20 mouse cellular contexts compared by ENCODE assay signal in genomic region chr1:176446735-176447134, GRCm38 (mm10).
DNase-seq lines count a peak whose midpoint lies in the region; ATAC-seq lines count a peak whose summit lies in the region.
"Had no signal": no experiment of that assay in that cellular context is flagged by ENCODE, and none has a peak within 500 bp of the region (broad histone marks: within the 10 kb centered on the region; RNA-seq: fewer than 3 reads in every experiment).

No protein-coding gene starts in this region.

- intact Hi-C loops in left cerebral cortex, postnatal 14 days (cut with DNase I) = no loop called here
- intact Hi-C loops in left cerebral cortex, postnatal 10 days (cut with DNase I) = no loop called here

- ATAC-seq in cerebellum, adult (ENCODE audit: insufficient number of reproducible peaks, low FRiP score, low TSS enrichment) = 0 out of 2 replicates have a peak, but pooled peaks have one; percentile 40
- ATAC-seq: forebrain, embryonic 13.5 days; hindbrain, embryonic 16.5 days; intestine, postnatal 0 days; lung, postnatal 0 days had no signal

- DNase-seq in cerebellum, adult 8-10 months = no peak
- peak; percentile 17 to 20 for DNase-seq in frontal cortex, postnatal 36 days (ENCODE audit: low spot score in 2 of 2)
- DNase-seq in frontal cortex, postnatal 10 days (ENCODE audit: low spot score in 2 of 2) = no peak
- DNase-seq in left cerebral cortex, postnatal 14 days (ENCODE audit: low spot score in 2 of 2) = peak; percentile 14 to 34
- no peak for DNase-seq in left cerebral cortex, postnatal 10 days (ENCODE audit: extremely low spot score in 1 of 2, low spot score in 2 of 2)
- DNase-seq in layer of hippocampus, adult 9-11 months = peak; percentile 25
- DNase-seq in retina, postnatal 1 day = no peak
- DNase-seq: adrenal gland, adult 2 months; cerebellum, adult 11 months; gastrocnemius, postnatal 10 days; heart, adult 18-20 months; heart, postnatal 36 days; kidney, postnatal 4 days; left cerebral cortex, postnatal 4 days; liver had no signal

Comparison
In these comparisons a context has a peak if more than half of its experiments do, and no peak if none do; other contexts are left out.
1. DNase-seq: peak in frontal cortex, postnatal 36 days (2 of 2), left cerebral cortex, postnatal 14 days (2 of 2) and layer of hippocampus, adult 9-11 months (single experiment); none in cerebellum, adult 8-10 months (single experiment), frontal cortex, postnatal 10 days (0 of 2), left cerebral cortex, postnatal 10 days (0 of 2) and retina, postnatal 1 day (single experiment).